Mouse (Mus musculus) hindbrain, embryonic 10.5 days (tissue): ENCODE measurements around the gene Papln. TPM values are rescaled to one million over a fixed set of nuclear protein-coding genes. Genes with fewer than 3 reads are reported as not detected.

Experiments used
- DNase-seq: peaks from one replicate; pipeline ENCODE4 v3.0.0-alpha.2; 2017; ENCODE audit warnings: low spot score
- H3K27ac ChIP-seq: fragments of 300-500 bp; sonication (generic); 2 replicates; pipeline ENCODE4 v1.5.1; 2016; ENCODE audit warnings: mild to moderate bottlenecking, moderate library complexity
- H3K27me3 ChIP-seq: fragments of 300-500 bp; sonication (generic); 2 replicates; pipeline ENCODE4 v1.6.1; 2016; ENCODE audit warnings: mild to moderate bottlenecking; ENCODE audit not compliant: poor library complexity, insufficient read depth, severe bottlenecking
- H3K36me3 ChIP-seq: fragments of 300-500 bp; sonication (generic); 2 replicates; pipeline ENCODE4 v1.6.1; 2016; ENCODE audit warnings: mild to moderate bottlenecking, moderate library complexity
- H3K4me1 ChIP-seq: fragments of 300-500 bp; sonication (generic); replicated peaks from 2 replicates; pipeline ENCODE4 v1.6.1; 2016; ENCODE audit warnings: mild to moderate bottlenecking
- H3K4me3 ChIP-seq: fragments of 300-500 bp; sonication (generic); 2 replicates; pipeline ENCODE4 v1.5.1; 2016; ENCODE audit warnings: mild to moderate bottlenecking, moderate library complexity
- H3K9me3 ChIP-seq: fragments of 300-500 bp; sonication (generic); 2 replicates; pipeline ENCODE4 v1.6.1; 2016; ENCODE audit warnings: mild to moderate bottlenecking, moderate library complexity
- WGBS: fragments of 180-500 bp; shearing (Covaris S2); methylation state at CpG from one replicate; pipeline ENCODE4 v1.1.7; 2016; 5-methylcytosine and 5-hydroxymethylcytosine counted together
- polyA plus RNA-seq: library from polyadenylated mRNA; unstranded; fragments of >200 nt; fragmentation: Nextera tagmentation; extraction: Ambion mirVana; gene quantifications from 2 replicates; pipeline ENCODE4 v1.2.1, GENCODE M21; 2016

Gene Papln
- polyA plus RNA-seq, 1 experiment from 2014 or later: 0.04 TPM

DNA sequence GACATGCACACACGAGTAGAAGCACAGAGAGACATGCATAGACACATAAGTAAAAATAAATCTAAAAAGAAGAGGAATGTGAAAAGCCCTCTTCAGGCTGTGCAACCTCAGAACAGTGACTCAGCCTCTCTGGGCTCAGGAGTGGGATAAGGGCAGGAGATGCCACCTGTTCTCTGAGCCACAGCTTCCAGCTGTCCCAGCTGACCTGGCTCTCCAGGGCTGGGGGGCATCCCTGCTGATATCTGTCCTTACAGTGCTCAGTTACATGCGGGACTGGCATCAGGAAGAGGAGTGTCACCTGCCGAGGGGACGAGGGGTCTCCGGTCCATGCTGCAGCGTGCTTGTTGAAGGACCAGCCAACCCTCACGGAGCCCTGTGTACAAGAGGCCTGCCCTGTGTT lies 13.3 kb downstream of the Papln start:
- H3K4me1 ChIP-seq: peaks cover 29% of the 10 kb centered on the region
- H3K9me3 ChIP-seq: no peaks in the 10 kb centered on the region
- 90% methylated on average over 7 of the region's 7 CpGs for WGBS
- DNase-seq: no peak
- H3K4me3 ChIP-seq: no peak overlapping the region
- H3K36me3 ChIP-seq: no peaks in the 10 kb centered on the region
- 0 out of 2 replicates have a peak, but pooled peaks cover 3% of the 10 kb centered on the region for H3K27me3 ChIP-seq
- no peak overlapping the region for H3K27ac ChIP-seq

DNA sequence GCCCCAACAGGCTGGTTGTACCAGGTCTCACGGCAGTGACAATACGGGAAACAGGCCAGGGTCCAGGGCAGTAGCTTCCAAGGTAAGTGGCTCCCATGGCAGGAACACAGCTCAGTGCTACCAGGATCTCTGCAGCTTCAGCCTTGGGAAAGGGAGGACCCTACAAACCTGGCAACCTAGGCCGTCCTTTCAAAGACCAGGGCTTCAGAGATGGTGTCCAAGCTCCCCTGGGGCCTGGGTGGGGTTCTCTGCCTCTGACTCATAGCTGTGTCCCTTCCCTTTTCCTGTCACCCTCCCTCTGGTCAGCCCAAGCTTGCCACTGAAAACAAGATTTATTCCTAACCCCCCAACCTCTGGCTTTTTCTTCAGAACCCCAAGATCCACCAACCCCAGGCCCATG lies 16.7 kb downstream of the Papln start:
- DNase-seq: no peak
- WGBS: 84% methylated on average over 3 of the region's 3 CpGs
- Histone ChIP-seq H3K4me3 (no peak overlapping the region), H3K36me3 (no peaks in the 10 kb centered on the region), H3K27ac (peak overlapping the region; percentile 13; the same call in 1 of the 2 replicates), H3K4me1 (peaks cover 31% of the 10 kb centered on the region), H3K9me3 (no peaks in the 10 kb centered on the region), H3K27me3 (no peaks in the 10 kb centered on the region)

DNA sequence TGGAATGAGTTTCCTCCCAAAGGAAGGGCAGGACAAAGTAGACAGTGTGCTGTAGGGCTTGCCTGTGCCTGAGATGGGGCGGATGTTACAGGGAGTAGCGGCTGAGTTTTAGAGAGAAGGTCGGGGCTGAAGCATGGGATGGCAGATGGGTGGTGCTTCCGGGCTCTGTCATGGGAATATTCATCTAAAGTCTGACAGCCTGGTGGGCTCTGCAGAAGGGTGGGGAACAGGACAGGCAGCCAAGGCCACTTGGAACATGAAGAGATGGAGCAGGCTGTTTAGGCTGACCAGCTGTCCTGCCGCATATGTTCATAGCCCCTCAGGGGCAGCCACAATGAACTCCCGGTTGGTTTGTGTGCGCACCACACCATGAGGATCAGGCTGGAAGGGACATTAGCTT lies 17.8 kb downstream of the Papln start:
- H3K27me3 ChIP-seq: no peaks in the 10 kb centered on the region
- DNase-seq: peak; percentile 25
- no peak overlapping the region for H3K4me3 ChIP-seq
- no peaks in the 10 kb centered on the region for H3K9me3 ChIP-seq
- H3K4me1 ChIP-seq: peaks cover 21% of the 10 kb centered on the region
- 73% methylated on average over 7 of the region's 7 CpGs for WGBS
- no peaks in the 10 kb centered on the region for H3K36me3 ChIP-seq
- H3K27ac ChIP-seq: peak overlapping the region; percentile 68

DNA sequence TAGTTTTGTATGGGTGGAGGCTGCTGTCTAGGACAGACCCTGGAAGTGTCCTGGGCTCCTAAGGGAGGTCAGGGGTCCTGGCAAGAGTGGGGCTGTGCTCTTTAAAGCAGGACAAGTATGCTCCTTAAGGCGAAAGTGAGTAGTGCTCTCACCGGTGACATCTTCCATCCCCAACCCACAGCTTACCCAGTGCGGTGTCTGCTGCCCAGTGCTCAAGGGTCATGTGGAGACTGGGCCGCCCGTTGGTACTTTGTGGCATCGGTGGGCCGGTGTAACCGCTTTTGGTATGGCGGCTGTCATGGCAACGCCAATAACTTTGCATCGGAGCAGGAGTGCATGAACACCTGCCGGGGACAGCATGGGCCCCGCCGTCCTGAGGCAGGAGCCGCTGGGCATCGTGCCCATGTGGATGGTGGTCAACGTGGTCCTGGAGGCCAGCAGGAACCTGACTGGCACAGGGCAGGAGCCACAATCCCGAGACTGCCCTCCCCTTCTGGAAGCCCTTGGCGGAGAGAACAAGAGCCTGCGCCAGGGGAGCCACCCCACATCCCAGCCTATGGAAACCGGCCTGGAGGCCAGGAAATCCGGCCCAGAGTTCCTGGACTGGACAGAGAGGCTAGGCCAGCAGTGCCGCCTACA lies 18.3 kb downstream of the Papln start:
- Histone ChIP-seq H3K4me1 (peaks cover 23% of the 10 kb centered on the region), H3K36me3 (no peaks in the 10 kb centered on the region), H3K27me3 (no peaks in the 10 kb centered on the region), H3K4me3 (no peak overlapping the region), H3K27ac (peak overlapping the region; percentile 68), H3K9me3 (no peaks in the 10 kb centered on the region)
- DNase-seq: no peak
- 75% methylated on average over 23 of the region's 23 CpGs for WGBS

DNA sequence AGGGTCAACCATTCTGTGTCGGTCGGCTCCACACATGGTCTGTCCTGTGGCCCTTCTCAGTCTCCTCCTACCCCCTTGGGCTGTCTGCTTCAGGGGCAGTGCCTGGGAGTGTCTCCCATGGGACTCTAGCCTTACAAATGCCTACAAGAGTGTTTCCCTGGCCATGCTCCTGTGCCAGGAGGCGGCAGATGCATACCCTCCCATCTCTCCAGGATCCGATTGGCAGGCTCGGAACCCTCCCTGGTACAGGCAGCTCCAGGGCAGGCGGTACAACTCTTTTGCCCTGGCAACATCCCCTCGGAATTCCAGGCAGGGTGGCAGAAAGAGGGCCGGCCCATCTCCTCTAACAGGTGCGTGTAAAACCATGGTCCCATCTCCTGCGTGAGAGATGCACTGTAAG lies 19.2 kb downstream of the Papln start:
- DNase-seq: no peak
- 92% methylated on average over 10 of the region's 10 CpGs for WGBS
- H3K27ac ChIP-seq: no peak overlapping the region
- peaks cover 24% of the 10 kb centered on the region for H3K4me1 ChIP-seq
- H3K9me3 ChIP-seq: no peaks in the 10 kb centered on the region
- no peaks in the 10 kb centered on the region for H3K27me3 ChIP-seq
- H3K4me3 ChIP-seq: no peak overlapping the region
- no peaks in the 10 kb centered on the region for H3K36me3 ChIP-seq

DNA sequence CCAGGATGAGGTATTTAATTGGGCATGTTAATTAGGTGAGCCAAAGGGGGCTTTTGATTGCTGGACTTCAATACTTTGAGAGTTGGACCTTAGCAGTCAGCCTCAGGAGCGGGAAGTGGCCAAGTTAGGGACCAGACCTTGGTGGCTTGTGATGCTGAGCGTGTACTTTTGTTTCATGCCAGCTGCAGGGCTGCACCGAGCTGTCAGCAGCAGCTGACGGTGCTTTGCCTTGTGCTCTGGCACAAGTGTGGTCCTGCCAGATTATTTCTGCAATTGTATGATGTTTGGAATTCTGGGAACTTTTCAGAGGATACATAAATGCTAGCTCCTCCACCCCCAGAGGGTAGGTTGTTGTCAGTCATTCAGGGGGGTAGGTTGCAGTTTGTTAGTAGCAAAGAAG lies 21.9 kb downstream of the Papln start:
- Histone ChIP-seq H3K4me3 (no peak overlapping the region), H3K36me3 (no peaks in the 10 kb centered on the region), H3K27me3 (no peaks in the 10 kb centered on the region), H3K4me1 (peaks cover 24% of the 10 kb centered on the region), H3K27ac (no peak overlapping the region), H3K9me3 (no peaks in the 10 kb centered on the region)
- no peak for DNase-seq
- WGBS: 83% methylated on average over 4 of the region's 4 CpGs

DNA sequence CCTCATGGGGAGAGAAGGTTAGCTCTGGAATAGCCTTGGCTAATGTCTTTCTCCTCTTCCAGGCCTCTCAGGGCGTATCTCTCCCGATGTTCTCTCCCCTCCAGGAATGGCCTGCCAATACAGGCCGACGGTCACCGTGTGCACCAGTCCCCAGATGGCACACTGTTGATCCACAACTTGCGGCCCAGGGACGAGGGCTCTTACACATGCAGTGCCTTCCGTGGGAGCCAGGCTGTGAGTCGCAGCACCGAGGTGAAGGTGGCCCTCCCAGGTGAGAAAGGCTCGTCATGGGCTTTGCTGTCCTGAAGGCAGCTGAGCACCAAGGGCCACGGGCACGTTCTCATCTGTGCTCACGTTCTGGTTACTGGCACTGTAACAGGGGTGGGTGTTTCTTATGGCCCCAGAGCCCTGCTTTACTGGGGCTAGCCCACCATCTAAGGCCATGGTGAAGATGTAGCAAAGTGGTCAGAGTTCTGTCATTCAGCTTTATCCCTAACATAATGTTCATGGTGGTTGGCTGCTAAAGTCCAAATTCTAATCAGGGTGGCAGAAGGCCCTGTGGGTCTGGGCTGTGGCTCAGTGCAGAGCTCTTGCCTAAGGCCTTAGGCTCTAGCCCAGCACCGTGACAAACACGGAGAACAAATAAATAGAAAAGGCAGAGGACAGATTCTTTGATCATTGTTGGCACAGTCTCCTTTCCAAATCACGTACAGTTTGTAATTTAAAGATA lies 25.8 kb downstream of the Papln start:
- H3K9me3 ChIP-seq: no peaks in the 10 kb centered on the region
- peaks cover 11% of the 10 kb centered on the region for H3K4me1 ChIP-seq
- H3K27ac ChIP-seq: no peak overlapping the region
- H3K27me3 ChIP-seq: no peaks in the 10 kb centered on the region
- no peak for DNase-seq
- WGBS: 91% methylated on average over 17 of the region's 17 CpGs
- no peak overlapping the region for H3K4me3 ChIP-seq
- peaks cover 29% of the 10 kb centered on the region for H3K36me3 ChIP-seq

DNA sequence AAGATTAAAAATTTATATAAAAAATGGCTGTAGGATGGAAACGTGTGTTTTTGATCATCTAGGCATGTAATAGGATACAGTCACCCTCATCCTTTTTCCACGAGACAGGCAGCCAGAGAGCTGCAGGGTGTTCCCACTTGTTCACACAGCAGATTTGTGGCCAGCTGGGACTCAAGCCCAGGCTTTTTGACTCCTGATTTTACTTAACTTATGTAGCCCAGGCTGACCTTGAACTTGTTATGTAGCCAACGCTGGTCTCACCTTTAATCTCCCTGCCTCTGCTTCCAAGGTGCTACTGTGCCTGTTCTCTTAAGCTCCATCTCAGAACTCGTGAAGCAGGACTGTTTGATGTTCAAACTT lies 26.3 kb downstream of the Papln start:
- H3K4me1 ChIP-seq: peaks cover 7% of the 10 kb centered on the region
- H3K4me3 ChIP-seq: no peak overlapping the region
- 60% methylated on average over 4 of the region's 4 CpGs for WGBS
- no peaks in the 10 kb centered on the region for H3K27me3 ChIP-seq
- 0 out of 2 replicates have a peak overlapping the region, but pooled peaks have one; percentile 30 for H3K27ac ChIP-seq
- no peaks in the 10 kb centered on the region for H3K9me3 ChIP-seq
- DNase-seq: no peak
- H3K36me3 ChIP-seq: peaks cover 29% of the 10 kb centered on the region

DNA sequence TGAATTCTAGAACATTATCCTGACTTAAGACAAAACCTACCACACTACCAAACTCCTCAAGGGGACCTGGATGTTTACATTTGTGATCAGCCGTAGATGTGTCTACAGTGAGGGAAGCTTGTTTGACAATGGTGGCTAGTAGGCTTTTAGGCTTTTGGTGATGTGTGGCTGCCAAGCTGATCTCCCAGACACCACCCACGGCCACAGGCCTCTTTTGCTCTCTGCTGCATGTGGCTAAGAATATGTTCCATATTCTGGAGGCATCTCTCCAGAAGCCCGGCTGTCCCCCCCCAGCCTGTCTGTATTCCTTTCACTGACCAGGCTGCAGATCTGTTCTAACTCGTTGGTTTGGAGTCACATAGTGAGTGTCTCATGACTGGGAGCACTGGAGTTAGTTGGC lies 27.3 kb downstream of the Papln start:
- DNase-seq: no peak
- Histone ChIP-seq H3K4me3 (no peak overlapping the region), H3K36me3 (peaks cover 39% of the 10 kb centered on the region), H3K27me3 (no peaks in the 10 kb centered on the region), H3K4me1 (peaks cover 7% of the 10 kb centered on the region; the same call in 1 of the 2 replicates), H3K9me3 (no peaks in the 10 kb centered on the region), H3K27ac (no peak overlapping the region)
- 90% methylated on average over 4 of the region's 4 CpGs for WGBS

DNA sequence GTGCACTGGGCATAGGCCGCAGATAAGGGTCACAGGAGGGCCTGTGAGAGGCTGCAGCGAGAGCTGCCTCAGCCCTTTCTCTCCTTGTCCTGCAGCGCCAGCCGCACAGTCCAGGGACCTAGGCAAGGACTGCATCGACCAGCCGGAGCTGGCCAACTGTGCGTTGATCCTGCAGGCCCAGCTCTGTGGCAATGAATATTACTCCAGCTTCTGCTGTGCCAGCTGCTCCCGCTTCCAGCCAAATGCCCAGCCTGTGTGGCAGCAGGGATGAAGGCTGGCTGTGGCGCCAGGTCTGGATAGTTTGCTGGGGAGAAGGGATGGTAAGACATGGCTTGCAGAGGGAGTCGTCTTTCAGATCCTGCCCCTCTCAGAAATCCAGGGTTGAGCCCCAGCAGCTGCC lies 28.3 kb downstream of the Papln start:
- H3K4me1 ChIP-seq: peaks cover 4% of the 10 kb centered on the region; the same call in 1 of the 2 replicates
- no peaks in the 10 kb centered on the region for H3K9me3 ChIP-seq
- 92% methylated on average over 10 of the region's 10 CpGs for WGBS
- no peak for DNase-seq
- no peak overlapping the region for H3K4me3 ChIP-seq
- H3K27ac ChIP-seq: peak overlapping the region; percentile 41; the same call in 1 of the 2 replicates
- peaks cover 49% of the 10 kb centered on the region for H3K36me3 ChIP-seq
- H3K27me3 ChIP-seq: no peaks in the 10 kb centered on the region

DNA sequence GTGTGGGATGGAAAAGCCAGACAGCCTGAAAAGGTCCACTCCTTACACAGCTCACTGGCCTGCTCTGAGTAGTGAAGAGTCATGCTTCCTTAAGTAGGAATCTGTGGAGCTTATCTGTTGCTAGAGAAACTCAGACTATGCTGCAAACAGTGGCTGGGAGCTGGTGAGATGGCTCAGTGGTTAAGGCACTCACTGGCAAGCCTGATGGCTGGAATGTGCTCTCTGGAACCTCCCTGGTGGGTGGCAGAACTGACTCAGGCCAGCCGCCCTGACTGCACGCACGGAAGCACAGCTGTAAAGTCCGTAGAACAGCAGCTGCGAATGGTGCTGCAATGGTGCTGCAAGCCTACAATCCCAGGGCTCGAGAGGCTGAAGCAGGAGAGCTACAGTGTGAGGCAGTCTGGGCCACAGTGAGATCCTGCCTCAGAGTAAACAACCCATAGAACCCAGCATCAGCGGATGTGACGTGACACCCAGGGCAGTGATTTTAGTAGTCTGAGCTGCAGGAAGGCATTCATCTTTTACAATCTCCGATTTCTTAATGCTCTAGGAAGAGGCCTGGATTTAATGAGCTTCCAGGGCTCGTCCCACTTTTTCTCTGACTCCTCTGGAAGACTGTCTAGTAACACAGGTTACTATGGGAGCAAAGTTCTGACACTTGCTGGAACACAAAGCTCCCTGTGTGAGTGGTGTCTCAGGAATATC lies 29.4 kb downstream of the Papln start:
- no peak overlapping the region for H3K4me3 ChIP-seq
- no peak overlapping the region for H3K27ac ChIP-seq
- 77% methylated on average over 10 of the region's 10 CpGs for WGBS
- H3K4me1 ChIP-seq: peaks cover 3% of the 10 kb centered on the region; the same call in 1 of the 2 replicates
- no peaks in the 10 kb centered on the region for H3K27me3 ChIP-seq
- no peaks in the 10 kb centered on the region for H3K9me3 ChIP-seq
- DNase-seq: no peak
- peaks cover 56% of the 10 kb centered on the region for H3K36me3 ChIP-seq

DNA sequence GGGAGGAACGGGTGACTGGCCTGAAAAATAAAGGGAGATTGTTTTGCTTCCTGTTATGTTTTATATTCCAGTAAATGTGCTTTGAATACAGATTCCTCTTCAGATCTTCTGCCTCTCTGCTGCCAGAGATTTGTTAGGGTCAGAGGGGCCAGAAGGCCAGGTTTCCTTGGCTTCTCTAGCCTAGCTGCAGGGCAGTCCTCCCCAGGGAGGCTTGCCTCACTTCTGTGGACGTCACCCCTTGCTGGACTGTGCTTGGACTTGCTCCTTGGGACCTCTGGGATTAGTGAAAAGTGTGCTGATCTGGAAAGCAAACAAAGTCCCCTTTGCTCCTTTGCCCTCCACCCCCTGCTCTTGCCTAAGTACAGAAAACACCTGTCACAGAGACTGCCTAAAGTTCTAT lies 31.6 kb downstream of the Papln start:
- 63% methylated on average over 2 of the region's 2 CpGs for WGBS
- no peaks in the 10 kb centered on the region for H3K9me3 ChIP-seq
- H3K4me3 ChIP-seq: no peak overlapping the region
- no peaks in the 10 kb centered on the region for H3K27me3 ChIP-seq
- peaks cover 77% of the 10 kb centered on the region for H3K36me3 ChIP-seq
- peaks cover 3% of the 10 kb centered on the region; the same call in 1 of the 2 replicates for H3K4me1 ChIP-seq
- no peak for DNase-seq
- no peak overlapping the region for H3K27ac ChIP-seq

DNA sequence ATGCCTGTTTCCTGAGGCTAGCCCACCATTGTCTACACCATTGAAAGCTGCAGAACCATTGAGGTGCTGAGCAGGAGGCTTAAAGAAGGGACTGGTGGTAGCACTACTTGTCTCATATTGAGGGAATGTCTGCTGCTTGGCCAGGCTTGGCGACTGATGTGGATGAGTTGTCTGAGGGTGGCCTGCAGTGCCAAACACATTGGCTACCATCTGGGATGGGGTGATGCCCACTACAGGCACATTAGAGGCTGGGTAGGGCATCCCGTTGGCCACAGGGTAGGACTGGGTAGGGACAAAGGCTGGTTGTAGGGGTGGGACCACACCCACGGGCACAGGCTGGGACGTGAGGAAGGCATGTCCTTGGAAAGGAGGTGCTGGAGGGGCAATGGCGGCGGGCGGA lies 32.2 kb downstream of the Papln start:
- Histone ChIP-seq H3K36me3 (peaks cover 82% of the 10 kb centered on the region), H3K27ac (no peak overlapping the region), H3K9me3 (no peaks in the 10 kb centered on the region), H3K27me3 (no peaks in the 10 kb centered on the region), H3K4me1 (no peaks in the 10 kb centered on the region), H3K4me3 (no peak overlapping the region)
- 93% methylated on average over 7 of the region's 7 CpGs for WGBS
- no peak for DNase-seq
